Mouse (Mus musculus): ENCODE measurements around the gene Slc30a1. TPM values are rescaled to one million over a fixed set of nuclear protein-coding genes. Genes with fewer than 3 reads are reported as not detected.

Slc30a1 gene
- polyA plus RNA-seq, 1 experiment from 2014 or later = 3.7 TPM

DNA sequence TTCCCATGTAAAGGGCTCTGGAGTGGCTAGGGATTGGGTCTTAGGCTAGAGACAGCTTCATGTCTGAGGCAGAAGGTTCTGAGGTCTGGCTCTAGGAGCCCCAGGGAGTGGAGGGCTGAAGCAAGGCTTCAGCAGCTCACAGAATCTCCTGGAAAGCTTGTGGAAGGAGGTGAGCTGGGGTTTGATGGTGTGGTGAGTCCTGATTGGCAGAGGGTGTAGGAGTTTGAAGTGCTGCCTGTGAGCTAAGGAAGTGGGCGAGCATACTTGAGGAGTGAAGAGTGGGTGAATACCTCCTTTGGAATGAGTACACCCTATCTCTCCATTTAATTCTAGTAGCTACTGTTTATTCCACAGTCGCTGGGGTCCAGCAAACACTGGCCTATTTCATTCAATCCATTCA is 44.0 kb downstream of the Slc30a1 start:
- H3K36me3 ChIP-seq = no peaks in the 10 kb centered on the region
- no peak overlapping the region for H3K4me3 ChIP-seq
- ATAC-seq (replicated peaks) = no peak
- no peak overlapping the region for H3K4me2 ChIP-seq (replicated peaks)
- no peaks in the 10 kb centered on the region for H3K27me3 ChIP-seq
- no peak overlapping the region for H3K27ac ChIP-seq (replicated peaks)
- no peaks in the 10 kb centered on the region for H3K9me3 ChIP-seq
- 64% methylated on average over 2 of the region's 2 CpGs for WGBS
- no peaks in the 10 kb centered on the region for H3K4me1 ChIP-seq
- H3K9ac ChIP-seq (replicated peaks) = no peak overlapping the region

DNA sequence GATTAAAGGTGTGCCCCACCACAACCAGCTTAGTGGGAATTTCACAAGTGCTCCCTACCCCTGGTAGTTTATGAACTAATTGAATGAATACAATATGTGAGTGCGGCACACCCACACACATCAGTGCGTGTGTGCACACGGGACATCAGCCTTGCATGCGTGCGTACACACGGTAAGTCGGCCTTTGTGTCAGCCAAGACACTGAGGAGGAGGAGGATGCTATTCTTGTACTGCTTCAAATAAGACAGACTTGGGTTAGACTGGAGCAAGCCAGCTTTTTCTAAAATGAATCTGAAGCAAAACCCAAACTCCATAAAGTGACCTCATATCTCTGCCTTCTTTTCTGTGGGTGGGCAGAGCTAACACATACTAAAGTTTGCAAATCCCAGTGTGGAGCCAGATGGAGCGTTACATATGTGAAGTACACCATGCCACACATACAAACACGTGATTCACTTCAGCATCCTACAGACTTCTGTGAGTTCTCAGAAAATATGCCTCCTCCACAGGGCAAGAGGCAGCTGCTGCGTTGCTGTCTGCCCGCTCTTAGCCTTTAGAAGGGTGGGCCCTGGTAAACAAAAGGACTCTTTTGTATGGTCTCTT is 46.3 kb downstream of the Slc30a1 start:
- Histone ChIP-seq H3K9me3 (no peaks in the 10 kb centered on the region), H3K9ac (replicated peaks) (no peak overlapping the region), H3K36me3 (no peaks in the 10 kb centered on the region), H3K27me3 (no peaks in the 10 kb centered on the region), H3K4me3 (no peak overlapping the region), H3K4me2 (replicated peaks) (no peak overlapping the region), H3K27ac (replicated peaks) (no peak overlapping the region), H3K4me1 (no peaks in the 10 kb centered on the region)
- 87% methylated on average over 11 of the region's 11 CpGs for WGBS
- no peak for ATAC-seq (replicated peaks)

DNA sequence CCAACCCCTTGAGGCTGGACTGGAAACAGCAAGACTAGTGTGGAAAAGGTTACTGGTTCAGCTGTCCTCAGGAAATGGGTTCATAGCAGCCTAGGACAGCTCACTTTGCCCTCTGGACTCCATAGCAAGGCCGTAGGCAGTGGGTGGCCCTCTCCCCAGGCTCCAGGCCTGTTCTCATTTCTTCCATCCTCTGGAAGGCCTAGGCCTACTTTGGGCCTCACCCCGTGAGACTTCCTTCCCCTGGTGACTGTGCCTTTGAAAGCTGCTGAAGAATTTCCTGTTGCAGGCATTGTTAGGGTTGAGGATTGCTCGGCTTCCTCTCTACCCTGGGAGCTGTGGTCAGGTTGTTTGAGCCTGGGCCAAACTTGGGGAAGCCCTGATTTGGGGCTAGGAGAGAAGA is 48.5 kb downstream of the Slc30a1 start:
- Histone ChIP-seq H3K27ac (replicated peaks) (no peak overlapping the region), H3K36me3 (no peaks in the 10 kb centered on the region), H3K9me3 (no peaks in the 10 kb centered on the region), H3K27me3 (no peaks in the 10 kb centered on the region), H3K4me3 (no peak overlapping the region), H3K4me1 (no peaks in the 10 kb centered on the region), H3K4me2 (replicated peaks) (no peak overlapping the region), H3K9ac (replicated peaks) (no peak overlapping the region)
- no peak for ATAC-seq (replicated peaks)
- 59% methylated on average over 3 of the region's 3 CpGs for WGBS

DNA sequence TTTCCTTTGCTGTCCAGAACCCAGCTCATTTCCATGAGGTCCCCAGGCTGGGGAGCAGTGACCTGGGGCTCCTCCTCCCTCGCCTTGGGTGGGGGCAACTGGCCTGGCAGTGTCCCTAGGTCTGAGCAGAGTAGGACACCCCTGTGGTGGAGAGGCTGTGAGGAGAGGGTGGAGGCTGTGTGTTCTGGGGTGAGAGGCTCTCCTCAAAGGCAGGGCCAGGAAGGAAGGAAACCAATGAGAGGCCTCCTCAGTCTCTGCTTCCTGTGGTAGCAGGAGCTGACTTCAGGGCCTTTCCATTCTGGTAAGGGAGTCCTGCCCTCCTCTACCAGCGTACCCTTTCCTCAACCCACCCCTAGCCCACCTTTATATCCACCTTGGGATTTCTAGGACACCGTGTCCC is 49.7 kb downstream of the Slc30a1 start:
- Histone ChIP-seq H3K4me1 (no peaks in the 10 kb centered on the region), H3K9me3 (no peaks in the 10 kb centered on the region), H3K4me3 (no peak overlapping the region), H3K9ac (replicated peaks) (no peak overlapping the region), H3K36me3 (no peaks in the 10 kb centered on the region), H3K4me2 (replicated peaks) (no peak overlapping the region), H3K27ac (replicated peaks) (peak overlapping the region; percentile 25; the same call in 1 of the 2 replicates), H3K27me3 (no peaks in the 10 kb centered on the region)
- WGBS = 70% methylated on average over 3 of the region's 3 CpGs
- no peak for ATAC-seq (replicated peaks)

DNA sequence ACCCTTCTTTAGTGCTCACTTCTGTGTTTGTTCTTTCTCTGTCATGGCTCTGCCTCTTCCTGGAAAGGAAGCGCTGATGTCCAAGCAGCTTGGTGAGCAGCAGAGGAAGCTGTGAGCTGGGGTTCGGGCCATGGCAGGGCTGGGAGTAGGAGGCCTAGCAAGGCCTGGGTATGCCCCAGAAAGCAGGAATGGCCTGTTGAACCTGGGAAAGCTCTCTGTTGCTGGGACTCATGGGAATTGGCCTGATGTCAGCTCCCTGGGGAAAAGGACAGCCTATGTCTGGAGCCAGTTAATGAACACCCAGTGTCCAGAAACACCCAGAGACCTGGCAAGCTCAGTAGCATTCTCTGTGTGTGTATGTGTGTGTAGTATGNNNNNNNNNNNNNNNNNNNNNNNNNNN is 50.3 kb downstream of the Slc30a1 start:
- 100% methylated on average over 2 of the region's 2 CpGs for WGBS
- H3K9me3 ChIP-seq = no peaks in the 10 kb centered on the region

DNA sequence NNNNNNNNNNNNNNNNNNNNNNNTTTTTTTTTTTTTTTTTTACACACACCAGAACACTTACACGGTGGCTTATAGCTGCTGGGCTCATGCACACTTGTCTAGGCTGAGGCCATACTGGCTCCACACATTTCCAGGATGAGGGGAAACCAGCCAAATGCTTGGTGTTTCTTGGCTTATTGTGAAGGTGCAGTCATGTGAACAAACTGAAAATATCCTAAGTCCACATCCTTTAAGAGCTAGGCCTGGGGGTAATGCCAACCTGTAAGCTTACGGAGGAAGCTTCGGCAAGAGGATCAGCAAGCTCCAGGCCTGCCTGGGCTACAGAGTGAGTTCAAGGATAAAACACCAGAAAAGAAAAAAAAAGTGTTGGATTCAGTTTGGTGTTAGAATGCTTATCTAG is 50.8 kb downstream of the Slc30a1 start:
- H3K9ac ChIP-seq (replicated peaks) = no peak overlapping the region
- H3K4me2 ChIP-seq (replicated peaks) = no peak overlapping the region
- no peaks in the 10 kb centered on the region for H3K36me3 ChIP-seq
- ATAC-seq (replicated peaks) = no peak
- no peaks in the 10 kb centered on the region for H3K9me3 ChIP-seq
- 54% methylated on average over 3 of the region's 3 CpGs for WGBS
- no peaks in the 10 kb centered on the region for H3K4me1 ChIP-seq
- H3K27ac ChIP-seq (replicated peaks) = no peak overlapping the region
- H3K27me3 ChIP-seq = no peaks in the 10 kb centered on the region
- H3K4me3 ChIP-seq = no peak overlapping the region

More for the DNA sequence above, 50.3 kb downstream of the Slc30a1 start:
- ATAC-seq (replicated peaks) = 0 out of 2 replicates have a peak, but pooled peaks have one; percentile 43
- Histone ChIP-seq H3K27me3 (no peaks in the 10 kb centered on the region), H3K4me2 (replicated peaks) (no peak overlapping the region), H3K4me1 (no peaks in the 10 kb centered on the region), H3K4me3 (no peak overlapping the region), H3K27ac (replicated peaks) (peak overlapping the region; percentile 25; the same call in 1 of the 2 replicates), H3K9ac (replicated peaks) (no peak overlapping the region), H3K36me3 (no peaks in the 10 kb centered on the region)

DNA sequence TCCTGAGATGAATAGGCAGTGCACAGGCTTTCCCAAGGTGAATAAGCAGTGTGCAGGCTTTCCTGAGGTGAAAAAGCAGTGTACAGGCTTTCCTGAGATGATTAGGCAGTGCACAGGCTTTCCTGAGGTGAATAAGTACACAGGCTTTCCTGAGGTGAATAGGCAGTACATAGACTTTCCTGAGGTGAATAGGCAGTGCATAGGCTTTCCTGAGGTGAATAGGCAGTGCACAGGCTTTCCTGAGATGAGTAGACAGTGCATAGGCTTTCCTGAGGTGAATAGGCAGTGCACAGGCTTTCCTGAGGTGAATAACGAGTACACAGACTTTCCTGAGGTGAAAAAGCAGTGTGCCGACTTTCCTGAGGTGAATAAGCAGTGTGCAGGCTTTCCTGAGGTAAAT is 54.4 kb downstream of the Slc30a1 start:
- no peak overlapping the region for H3K4me2 ChIP-seq (replicated peaks)
- H3K9ac ChIP-seq (replicated peaks) = no peak overlapping the region
- no peaks in the 10 kb centered on the region for H3K9me3 ChIP-seq
- no peak overlapping the region for H3K4me3 ChIP-seq
- no peak overlapping the region for H3K27ac ChIP-seq (replicated peaks)
- no peaks in the 10 kb centered on the region for H3K36me3 ChIP-seq
- ATAC-seq (replicated peaks) = no peak
- 45% methylated on average over 2 of the region's 2 CpGs for whole genome bisulfite sequencing
- H3K4me1 ChIP-seq = 0 out of 2 replicates have a peak, but pooled peaks cover 2% of the 10 kb centered on the region
- no peaks in the 10 kb centered on the region for H3K27me3 ChIP-seq

Other genes with a start within 250 kb of the Slc30a1 start
- 32.2 and 33.9 TPM in 2 replicates for gene Lpgat1, start 188.9 kb upstream of the Slc30a1 start, polyA plus RNA-seq (2015; fragmentation: Nextera tagmentation; extraction: Ambion mirVana)
- gene Nek2, start 85.3 kb upstream of the Slc30a1 start, polyA plus RNA-seq (2015; fragmentation: Nextera tagmentation; extraction: Ambion mirVana) = 21.2 and 22.4 TPM in 2 replicates
- 0.96 and 3.1 TPM in 2 replicates for gene Rd3, start 70.6 kb downstream of the Slc30a1 start, polyA plus RNA-seq (2015; fragmentation: Nextera tagmentation; extraction: Ambion mirVana)
- 2.4 and 3.1 TPM in 2 replicates for gene Traf5, start 185.8 kb downstream of the Slc30a1 start, polyA plus RNA-seq (2015; fragmentation: Nextera tagmentation; extraction: Ambion mirVana)
- gene Rcor3, start 231.3 kb downstream of the Slc30a1 start, polyA plus RNA-seq (2015; fragmentation: Nextera tagmentation; extraction: Ambion mirVana) = 23.8 and 24.8 TPM in 2 replicates

Measured in forebrain, embryonic 15.5 days (tissue).